Mouse (Mus musculus): ENCODE results near the gene Arfgap2. TPM values are rescaled to one million over a fixed set of nuclear protein-coding genes. Genes with fewer than 3 reads are reported as not detected.
A peak's percentile ranks its signal among the peaks of the same experiment; 100 is the strongest.

Arfgap2 gene
- polyA plus RNA-seq, 1 experiment from 2014 or later: 52.9 TPM

GRCm38 (mm10) chr2:91243416-91243815, 21.4 kb upstream of the Arfgap2 start:
- H3K4me3 ChIP-seq (ENCODE audit: low read depth, low read length): no peak overlapping the region
- 49% methylated on average over 3 of the region's 3 CpGs for WGBS
- no peak overlapping the region for H3K4me2 ChIP-seq (ENCODE audit: low read depth, low read length)
- H3K27me3 ChIP-seq (ENCODE audit: control insufficient read depth, insufficient read depth, low read length): no peaks in the 10 kb centered on the region
- H3K9ac ChIP-seq (replicated peaks; ENCODE audit: low read depth, low read length): no peak overlapping the region
- no peaks in the 10 kb centered on the region for H3K4me1 ChIP-seq (ENCODE audit: control insufficient read depth, insufficient read depth, low read length)
- ATAC-seq (ENCODE audit: low read depth): no peak
- no peak overlapping the region for H3K27ac ChIP-seq (ENCODE audit: low read depth, low read length)
- H3K36me3 ChIP-seq (ENCODE audit: control insufficient read depth, insufficient read depth, low read length): no peaks in the 10 kb centered on the region
- no peaks in the 10 kb centered on the region for H3K9me3 ChIP-seq (ENCODE audit: control insufficient read depth, low read length)

- Histone ChIP-seq H3K4me3 (ENCODE audit: low read depth, low read length) (no peak overlapping the region), H3K27me3 (ENCODE audit: control insufficient read depth, insufficient read depth, low read length) (no peaks in the 10 kb centered on the region), H3K27ac (ENCODE audit: low read depth, low read length) (no peak overlapping the region), H3K9ac (replicated peaks; ENCODE audit: low read depth, low read length) (no peak overlapping the region), H3K4me1 (ENCODE audit: control insufficient read depth, insufficient read depth, low read length) (no peaks in the 10 kb centered on the region), H3K9me3 (ENCODE audit: control insufficient read depth, low read length) (no peaks in the 10 kb centered on the region), H3K4me2 (ENCODE audit: low read depth, low read length) (no peak overlapping the region), H3K36me3 (ENCODE audit: control insufficient read depth, insufficient read depth, low read length) (no peaks in the 10 kb centered on the region)
- 86% methylated on average over 5 of the region's 5 CpGs for WGBS
- no peak for ATAC-seq (ENCODE audit: low read depth)
Observed at GRCm38 (mm10) chr2:91244557-91245228, 20.1 kb upstream of the Arfgap2 start.

- Histone ChIP-seq H3K27me3 (ENCODE audit: control insufficient read depth, insufficient read depth, low read length) (no peaks in the 10 kb centered on the region), H3K4me1 (ENCODE audit: control insufficient read depth, insufficient read depth, low read length) (no peaks in the 10 kb centered on the region), H3K4me2 (ENCODE audit: low read depth, low read length) (no peak overlapping the region), H3K9ac (replicated peaks; ENCODE audit: low read depth, low read length) (no peak overlapping the region), H3K27ac (ENCODE audit: low read depth, low read length) (no peak overlapping the region), H3K9me3 (ENCODE audit: control insufficient read depth, low read length) (no peaks in the 10 kb centered on the region), H3K36me3 (ENCODE audit: control insufficient read depth, insufficient read depth, low read length) (no peaks in the 10 kb centered on the region), H3K4me3 (ENCODE audit: low read depth, low read length) (no peak overlapping the region)
- whole genome bisulfite sequencing: 91% methylated on average over 4 of the region's 4 CpGs
- no peak for ATAC-seq (ENCODE audit: low read depth)
Observed at GRCm38 (mm10) chr2:91248366-91248765, 16.4 kb upstream of the Arfgap2 start.

GRCm38 (mm10) chr2:91252001-91252400, 12.8 kb upstream of the Arfgap2 start:
- 80% methylated on average over 4 of the region's 4 CpGs for WGBS
- Histone ChIP-seq H3K36me3 (ENCODE audit: control insufficient read depth, insufficient read depth, low read length) (no peaks in the 10 kb centered on the region), H3K4me1 (ENCODE audit: control insufficient read depth, insufficient read depth, low read length) (peaks cover 16% of the 10 kb centered on the region), H3K27ac (ENCODE audit: low read depth, low read length) (no peak overlapping the region), H3K9ac (replicated peaks; ENCODE audit: low read depth, low read length) (no peak overlapping the region), H3K9me3 (ENCODE audit: control insufficient read depth, low read length) (no peaks in the 10 kb centered on the region), H3K4me3 (ENCODE audit: low read depth, low read length) (no peak overlapping the region), H3K4me2 (ENCODE audit: low read depth, low read length) (no peak overlapping the region), H3K27me3 (ENCODE audit: control insufficient read depth, insufficient read depth, low read length) (peaks cover 10% of the 10 kb centered on the region)
- ATAC-seq (ENCODE audit: low read depth): no peak

GRCm38 (mm10) chr2:91252512-91252911, 12.3 kb upstream of the Arfgap2 start:
- WGBS: 54% methylated on average over 4 of the region's 4 CpGs
- Histone ChIP-seq H3K9me3 (ENCODE audit: control insufficient read depth, low read length) (no peaks in the 10 kb centered on the region), H3K36me3 (ENCODE audit: control insufficient read depth, insufficient read depth, low read length) (no peaks in the 10 kb centered on the region), H3K4me3 (ENCODE audit: low read depth, low read length) (no peak overlapping the region), H3K27ac (ENCODE audit: low read depth, low read length) (no peak overlapping the region), H3K9ac (replicated peaks; ENCODE audit: low read depth, low read length) (no peak overlapping the region), H3K4me2 (ENCODE audit: low read depth, low read length) (no peak overlapping the region), H3K27me3 (ENCODE audit: control insufficient read depth, insufficient read depth, low read length) (peaks cover 12% of the 10 kb centered on the region), H3K4me1 (ENCODE audit: control insufficient read depth, insufficient read depth, low read length) (peaks cover 19% of the 10 kb centered on the region)
- ATAC-seq (ENCODE audit: low read depth): no peak

- Histone ChIP-seq H3K4me1 (ENCODE audit: control insufficient read depth, insufficient read depth, low read length) (peaks cover 19% of the 10 kb centered on the region), H3K9me3 (ENCODE audit: control insufficient read depth, low read length) (no peaks in the 10 kb centered on the region), H3K4me3 (ENCODE audit: low read depth, low read length) (no peak overlapping the region), H3K36me3 (ENCODE audit: control insufficient read depth, insufficient read depth, low read length) (no peaks in the 10 kb centered on the region), H3K27ac (ENCODE audit: low read depth, low read length) (no peak overlapping the region), H3K27me3 (ENCODE audit: control insufficient read depth, insufficient read depth, low read length) (peaks cover 12% of the 10 kb centered on the region), H3K4me2 (ENCODE audit: low read depth, low read length) (no peak overlapping the region), H3K9ac (replicated peaks; ENCODE audit: low read depth, low read length) (no peak overlapping the region)
- ATAC-seq (ENCODE audit: low read depth): no peak
- WGBS: 20% methylated on average over 8 of the region's 8 CpGs
Observed at GRCm38 (mm10) chr2:91254725-91255380, 9.9 kb upstream of the Arfgap2 start.

GRCm38 (mm10) chr2:91255661-91256150, 9.1 kb upstream of the Arfgap2 start, which contains the start of gene Pacsin3:
Pacsin3 (plus strand) TSS chr2:91255954.
- H3K36me3 ChIP-seq (ENCODE audit: control insufficient read depth, insufficient read depth, low read length): no peaks in the 10 kb centered on the region
- peak within 1 kb of the TSS; percentile 95 for H3K4me2 ChIP-seq (ENCODE audit: low read depth, low read length)
- no peaks in the 10 kb centered on the region for H3K9me3 ChIP-seq (ENCODE audit: control insufficient read depth, low read length)
- ATAC-seq (ENCODE audit: low read depth): peak; percentile 45; the same call in 1 of the 2 replicates
- H3K27ac ChIP-seq (ENCODE audit: low read depth, low read length): peak within 1 kb of the TSS; percentile 22; the same call in 1 of the 2 replicates
- under 1% methylated on average over 27 of the region's 27 CpGs for WGBS
- peaks cover 19% of the 10 kb centered on the region for H3K4me1 ChIP-seq (ENCODE audit: control insufficient read depth, insufficient read depth, low read length)
- peak within 1 kb of the TSS; percentile 47 for H3K4me3 ChIP-seq (ENCODE audit: low read depth, low read length)
- H3K27me3 ChIP-seq (ENCODE audit: control insufficient read depth, insufficient read depth, low read length): peaks cover 12% of the 10 kb centered on the region
- peak within 1 kb of the TSS; percentile 51 for H3K9ac ChIP-seq (replicated peaks; ENCODE audit: low read depth, low read length)

GRCm38 (mm10) chr2:91256256-91257125, 8.3 kb upstream of the Arfgap2 start:
- peaks cover 12% of the 10 kb centered on the region for H3K27me3 ChIP-seq (ENCODE audit: control insufficient read depth, insufficient read depth, low read length)
- ATAC-seq (ENCODE audit: low read depth): peak; percentile 28
- WGBS: under 1% methylated on average over 50 of the region's 52 CpGs

More at GRCm38 (mm10) chr2:91256256-91257125, 8.3 kb upstream of the Arfgap2 start:
- Histone ChIP-seq H3K9ac (replicated peaks; ENCODE audit: low read depth, low read length) (peak overlapping the region; percentile 51), H3K4me2 (ENCODE audit: low read depth, low read length) (peak overlapping the region; percentile 95), H3K9me3 (ENCODE audit: control insufficient read depth, low read length) (no peaks in the 10 kb centered on the region), H3K4me1 (ENCODE audit: control insufficient read depth, insufficient read depth, low read length) (peaks cover 19% of the 10 kb centered on the region), H3K36me3 (ENCODE audit: control insufficient read depth, insufficient read depth, low read length) (no peaks in the 10 kb centered on the region), H3K27ac (ENCODE audit: low read depth, low read length) (peak overlapping the region; percentile 22; the same call in 1 of the 2 replicates), H3K4me3 (ENCODE audit: low read depth, low read length) (peak overlapping the region; percentile 47)
